Mouse (Mus musculus) left cerebral cortex, postnatal 4 days (tissue): ENCODE results near the gene Gm9817. TPM values are rescaled to one million over a fixed set of nuclear protein-coding genes. Genes with fewer than 3 reads are reported as not detected.

Source experiments
- DNase-seq: peaks from one replicate; pipeline ENCODE4 v3.0.0-alpha.2; 2022
- intact Hi-C: fragments of 180-260 bp; cut with DNase I; formaldehyde crosslinking; loops from one replicate; pipeline ENCODE4 v1.15.1; 2025
- total RNA-seq, 2 experiments: library from RNA; stranded (reverse); gene quantifications; 2 replicates each; pipeline ENCODE4 v1.2.3; 2021

The Gm9817 gene
- total RNA-seq, 2 experiments from 2014 or later, result 0.18 to 0.20 TPM

GRCm38 (mm10) chr13:45083696-45084095 is 5.2 kb downstream of the Gm9817 start:
- peak; percentile 78 for DNase-seq
- intact Hi-C loops, result no loop called here

DNA sequence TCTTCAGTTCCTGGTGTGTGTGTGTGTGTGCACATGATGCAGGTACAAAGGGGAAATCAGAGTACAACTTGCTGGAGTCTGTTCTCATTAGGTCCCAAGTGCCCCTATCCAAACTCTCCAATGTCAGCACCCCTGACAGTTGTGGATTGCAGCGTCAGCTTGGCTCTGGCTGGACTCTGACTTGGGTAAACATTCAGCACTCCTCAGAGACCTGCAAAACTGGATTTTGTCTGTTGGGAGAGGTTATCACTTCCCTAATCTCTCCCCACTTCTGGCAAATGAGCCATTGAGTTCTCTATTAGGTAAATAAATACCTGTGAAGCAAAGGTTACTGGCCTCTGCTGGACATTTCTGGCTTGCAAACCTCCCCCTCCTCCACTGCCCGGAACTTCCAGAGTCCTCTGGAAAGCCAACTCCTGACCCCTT is 10.3 kb downstream of the Gm9817 start:
- DNase-seq, result no peak
- intact Hi-C loops, result no loop called here

- no peak for DNase-seq
- intact Hi-C loops, result no loop called here
Observed at GRCm38 (mm10) chr13:45089846-45090245, 11.4 kb downstream of the Gm9817 start.

GRCm38 (mm10) chr13:45092816-45093215 is 14.3 kb downstream of the Gm9817 start:
- DNase-seq, result no peak
- intact Hi-C loops, result no loop called here

DNA sequence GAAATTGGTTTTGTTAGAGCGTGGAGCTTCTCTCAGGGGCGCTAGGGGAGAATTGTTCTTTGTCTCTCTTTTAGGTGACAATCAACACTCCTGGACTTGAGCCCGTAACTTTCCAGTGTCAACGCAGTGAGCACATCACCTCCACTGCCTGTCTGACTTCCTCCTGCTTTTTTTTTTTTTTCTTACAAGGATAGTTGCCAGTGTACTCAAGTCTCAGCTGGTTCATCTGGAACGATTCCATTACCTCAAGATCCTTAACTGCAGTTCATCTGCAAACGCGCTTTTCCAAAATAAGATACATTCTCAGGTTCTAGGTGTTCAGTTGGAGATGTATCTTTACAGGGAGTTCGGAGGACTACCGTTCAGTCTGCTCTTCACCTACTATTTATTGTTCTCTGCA is 16.5 kb downstream of the Gm9817 start:
- intact Hi-C loops, result no loop called here
- no peak for DNase-seq

DNA sequence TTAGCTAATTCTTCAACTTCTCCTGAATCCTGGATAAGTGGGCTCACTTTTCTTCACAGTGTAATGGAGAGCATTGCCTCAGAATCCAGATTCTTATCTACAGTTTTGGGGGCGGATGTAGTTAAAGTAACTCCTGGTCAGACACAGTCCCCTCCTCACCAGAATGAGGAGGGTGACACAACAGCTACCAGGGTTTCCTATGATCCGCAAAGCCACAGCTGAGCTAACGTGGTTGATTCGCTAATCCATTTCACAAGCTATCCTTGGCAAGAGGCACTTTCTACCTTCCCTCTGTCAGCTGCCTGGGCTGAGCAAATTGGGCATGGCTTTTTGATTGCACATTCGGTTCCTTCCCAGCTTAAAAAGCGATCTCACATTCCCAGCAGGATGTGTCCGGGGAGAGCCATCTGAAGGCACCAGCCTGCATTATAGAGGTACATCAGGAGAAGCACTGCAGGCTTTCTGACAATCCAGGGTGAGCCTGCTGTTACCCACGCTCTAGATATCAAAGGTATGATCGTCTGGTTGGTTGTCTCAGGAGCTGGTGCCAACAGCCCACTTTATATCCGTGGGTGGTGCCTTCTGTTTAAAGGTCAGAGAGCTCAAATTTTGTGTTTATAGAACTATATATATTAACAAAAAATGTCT is 21.2 kb downstream of the Gm9817 start:
- DNase-seq, result no peak
- intact Hi-C loops, result no loop called here

GRCm38 (mm10) chr13:45106480-45106879 is 28.0 kb downstream of the Gm9817 start:
- intact Hi-C loops, result no loop called here
- DNase-seq, result no peak

DNA sequence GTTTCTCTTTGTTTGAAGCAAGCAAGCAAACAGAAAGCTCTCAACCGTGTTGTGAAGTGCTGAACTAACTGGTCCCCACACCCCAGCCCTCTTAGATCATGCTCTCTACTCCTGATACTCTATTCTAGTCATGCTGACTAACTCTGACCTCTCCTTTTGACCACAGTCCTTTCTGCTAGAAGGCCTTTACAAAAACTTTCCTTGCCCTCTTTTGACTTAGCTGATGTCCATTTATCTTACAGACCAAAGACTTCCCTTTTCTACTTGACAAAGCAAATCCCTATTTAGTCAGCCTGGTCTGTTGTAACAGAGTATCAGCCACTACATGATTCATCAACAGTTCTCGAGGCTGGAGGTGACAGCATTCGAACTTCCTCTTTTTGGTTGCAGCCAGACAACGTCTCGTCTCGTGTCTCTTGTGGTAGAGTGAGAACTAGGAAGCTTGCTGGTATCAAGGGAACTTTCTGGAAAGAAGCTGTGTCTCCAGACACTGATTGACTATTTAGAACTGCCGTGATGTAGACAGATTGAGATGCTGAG is 30.4 kb downstream of the Gm9817 start:
- intact Hi-C loops, result no loop called here
- no peak for DNase-seq

GRCm38 (mm10) chr13:45118375-45118774 is 39.9 kb downstream of the Gm9817 start:
- intact Hi-C loops, result no loop called here
- DNase-seq, result no peak

- intact Hi-C loops, result no loop called here
- no peak for DNase-seq
Observed at GRCm38 (mm10) chr13:45118822-45119221, 40.3 kb downstream of the Gm9817 start.

Other genes with a start within 250 kb of the Gm9817 start
- 10 to 100 TPM; 73.2 to 80.5 TPM for gene Dtnbp1, start 76.5 kb upstream of the Gm9817 start, total RNA-seq